Mouse (Mus musculus): Measurements from ENCODE around the gene Galnt3.

The Galnt3 gene

GRCm38 (mm10) chr2:66107864-66108514 is 16.8 kb downstream of the Galnt3 start:
- no peak for DNase-seq (ENCODE audit: low spot score)

- DNase-seq (ENCODE audit: low spot score): no peak
Measured at GRCm38 (mm10) chr2:66103740-66104436, 20.9 kb downstream of the Galnt3 start.

GRCm38 (mm10) chr2:66101686-66102304 is 23.0 kb downstream of the Galnt3 start:
- no peak for DNase-seq (ENCODE audit: low spot score)

GRCm38 (mm10) chr2:66100671-66101351 is 24.0 kb downstream of the Galnt3 start:
- no peak for DNase-seq (ENCODE audit: low spot score)

- DNase-seq (ENCODE audit: low spot score): no peak
Measured at GRCm38 (mm10) chr2:66100239-66100638, 24.6 kb downstream of the Galnt3 start.

- no peak for DNase-seq (ENCODE audit: low spot score)
Measured at GRCm38 (mm10) chr2:66094622-66095181, 30.1 kb downstream of the Galnt3 start.

- DNase-seq (ENCODE audit: low spot score): no peak
Measured at GRCm38 (mm10) chr2:66091296-66091695, 33.5 kb downstream of the Galnt3 start.

- DNase-seq (ENCODE audit: low spot score): no peak
Measured at GRCm38 (mm10) chr2:66081876-66082275, 42.9 kb downstream of the Galnt3 start.

GRCm38 (mm10) chr2:66080731-66081130 is 44.1 kb downstream of the Galnt3 start:
- no peak for DNase-seq (ENCODE audit: low spot score)

- no peak for DNase-seq (ENCODE audit: low spot score)
Measured at GRCm38 (mm10) chr2:66069454-66069853, 55.3 kb downstream of the Galnt3 start.

- DNase-seq (ENCODE audit: low spot score): no peak
Measured at GRCm38 (mm10) chr2:66063291-66063690, 61.5 kb downstream of the Galnt3 start.

GRCm38 (mm10) chr2:66044405-66045089 is 80.2 kb downstream of the Galnt3 start:
- DNase-seq (ENCODE audit: low spot score): no peak

GRCm38 (mm10) chr2:66043441-66044404 is 81.1 kb downstream of the Galnt3 start:
- no peak for DNase-seq (ENCODE audit: low spot score)

- peak; percentile 46 for DNase-seq (ENCODE audit: low spot score)
Measured at GRCm38 (mm10) chr2:66041917-66042419, 82.8 kb downstream of the Galnt3 start.

GRCm38 (mm10) chr2:66041203-66041916 is 83.4 kb downstream of the Galnt3 start:
- DNase-seq (ENCODE audit: low spot score): no peak

- no peak for DNase-seq (ENCODE audit: low spot score)
Measured at GRCm38 (mm10) chr2:66040611-66041010, 84.2 kb downstream of the Galnt3 start.

GRCm38 (mm10) chr2:66034907-66035679 is 89.7 kb downstream of the Galnt3 start:
- DNase-seq (ENCODE audit: low spot score): no peak

Data from left cerebral cortex, adult 11 months (tissue).